Mouse (Mus musculus): ENCODE results near the gene Fut2.

Gene Fut2

DNA sequence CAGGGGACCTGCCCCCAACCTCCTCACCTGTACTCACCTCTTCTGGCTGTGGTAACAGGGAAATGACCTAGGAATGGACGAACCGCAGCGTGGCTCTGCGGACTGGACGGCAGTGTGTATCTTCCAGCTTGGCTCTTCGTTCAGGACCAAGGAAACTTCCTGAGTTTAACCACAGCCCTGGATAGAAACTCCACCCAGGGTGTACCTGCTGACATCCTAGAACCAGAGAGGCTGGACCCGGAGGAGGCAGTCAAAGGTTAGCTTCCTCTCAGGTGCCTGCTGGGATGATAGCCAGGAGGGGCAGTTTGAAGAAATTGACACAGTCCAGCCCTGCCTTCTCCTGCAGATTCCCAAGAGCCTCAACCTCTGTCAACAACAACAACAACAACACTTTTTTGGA lies at the start of gene Fut2:
Fut2 (minus strand) TSS at position 234 of the 400 bp plus-strand sequence.
- DNase-seq, result no peak

DNA sequence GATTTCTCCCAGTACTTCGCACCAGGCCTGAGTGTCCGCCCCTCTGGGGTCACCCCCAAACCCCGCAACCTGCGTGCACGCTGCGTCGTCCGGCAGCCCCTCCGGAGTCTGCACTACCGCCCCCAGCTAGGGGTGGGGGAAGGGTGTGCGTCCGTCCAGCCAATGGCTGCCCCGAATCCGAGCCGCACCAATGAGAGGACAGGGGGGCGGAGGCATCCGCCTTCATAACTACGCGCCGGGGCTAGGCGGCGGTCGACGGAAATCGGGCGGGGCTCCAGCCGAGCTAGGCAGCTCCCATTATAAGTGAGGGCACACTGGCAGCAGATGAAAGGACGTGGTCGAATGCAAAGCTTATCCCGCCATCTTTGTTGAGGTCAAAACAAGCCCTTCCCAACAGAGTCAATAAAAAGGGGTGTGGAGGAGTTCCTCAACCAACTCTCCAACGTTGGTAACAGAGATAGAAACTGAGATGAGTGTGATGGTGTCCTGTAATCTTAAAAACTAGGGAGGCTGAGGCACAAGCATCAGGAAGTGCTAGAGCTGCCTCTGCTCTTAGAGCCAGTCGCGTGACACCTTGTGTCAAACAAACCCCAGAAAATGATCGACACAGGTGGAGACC lies 49.0 kb upstream of the Fut2 start, which contains the start of gene Rpl18:
Rpl18 (plus strand) TSS at position 368 of the 619 bp plus-strand sequence.
- peak; percentile 99 to 100 for DNase-seq

DNA sequence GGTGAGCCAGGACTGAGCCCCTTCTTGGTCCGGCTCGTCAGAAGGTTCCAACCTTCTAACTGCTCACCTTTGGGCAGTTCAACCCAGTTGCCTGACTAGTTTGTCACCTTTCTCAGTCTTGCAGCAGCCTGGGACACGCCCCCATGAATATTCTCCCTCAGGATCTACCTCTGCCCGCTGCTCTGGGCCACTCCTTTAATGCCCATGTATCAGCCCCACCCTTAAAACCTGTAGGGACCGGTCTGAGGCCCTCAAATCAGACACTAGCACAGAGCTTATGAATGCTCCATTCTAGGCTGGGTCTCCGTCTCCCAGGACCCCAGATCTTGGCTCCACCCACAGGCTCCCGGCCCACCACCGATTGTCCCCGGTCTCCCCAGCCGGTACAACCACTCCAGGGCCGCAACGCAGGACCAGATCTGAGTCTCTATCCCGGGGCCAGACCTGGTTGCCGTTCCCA lies 48.5 kb upstream of the Fut2 start:
- DNase-seq, result peak in 1 of 2 experiments; percentile 35

DNA sequence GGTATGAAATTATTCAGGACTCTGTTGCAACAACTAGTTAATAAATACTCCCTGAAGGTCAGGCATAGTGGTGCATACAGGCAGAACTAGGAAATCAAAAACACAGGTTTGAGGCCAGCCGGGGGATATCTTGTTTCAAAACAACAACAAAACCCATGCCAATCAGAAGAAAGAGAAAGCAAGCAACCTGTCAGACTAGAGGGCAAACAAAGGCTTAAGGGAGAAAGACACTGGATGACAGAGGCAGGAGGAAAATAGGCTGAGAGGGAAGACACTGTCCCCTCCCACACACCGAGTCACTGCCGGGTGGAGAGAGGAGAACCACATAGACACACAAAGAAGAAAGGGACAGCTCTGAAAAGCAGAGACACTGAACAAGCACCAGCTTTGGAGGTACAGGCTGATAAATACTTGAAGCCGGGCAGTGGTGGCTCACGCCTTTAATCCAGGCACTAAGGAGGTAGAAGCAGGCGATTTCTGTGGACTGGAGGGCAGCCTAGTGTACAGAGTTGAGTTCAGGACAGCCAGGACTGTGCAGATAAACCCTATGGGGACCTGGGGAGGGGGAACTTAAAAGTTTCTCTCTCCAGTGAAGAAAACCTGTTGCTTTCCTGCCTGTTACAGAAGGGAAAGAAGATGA lies 47.8 kb upstream of the Fut2 start:
- DNase-seq, result no peak

DNA sequence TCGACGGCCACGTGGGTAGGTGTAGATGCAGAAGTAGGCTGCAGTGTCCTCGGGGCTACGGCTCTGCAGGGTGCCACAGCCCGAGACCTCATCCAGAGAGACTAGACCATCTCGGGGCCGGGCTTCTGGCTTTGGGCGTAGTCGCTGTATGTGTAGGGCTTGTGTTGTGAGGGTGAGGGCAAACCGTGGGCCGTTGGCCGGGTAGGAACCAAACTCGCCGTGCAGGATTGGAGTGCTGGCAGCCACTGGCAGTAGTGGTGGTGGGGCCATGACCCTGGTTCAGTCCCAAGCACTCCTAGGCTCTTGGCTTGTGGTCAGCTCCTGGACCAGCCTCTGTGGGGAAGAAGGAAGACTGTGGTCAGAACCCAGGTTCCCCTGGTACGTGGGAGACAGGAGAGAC lies 47.2 kb upstream of the Fut2 start:
- DNase-seq, result peak in 1 of 2 experiments; percentile 26

DNA sequence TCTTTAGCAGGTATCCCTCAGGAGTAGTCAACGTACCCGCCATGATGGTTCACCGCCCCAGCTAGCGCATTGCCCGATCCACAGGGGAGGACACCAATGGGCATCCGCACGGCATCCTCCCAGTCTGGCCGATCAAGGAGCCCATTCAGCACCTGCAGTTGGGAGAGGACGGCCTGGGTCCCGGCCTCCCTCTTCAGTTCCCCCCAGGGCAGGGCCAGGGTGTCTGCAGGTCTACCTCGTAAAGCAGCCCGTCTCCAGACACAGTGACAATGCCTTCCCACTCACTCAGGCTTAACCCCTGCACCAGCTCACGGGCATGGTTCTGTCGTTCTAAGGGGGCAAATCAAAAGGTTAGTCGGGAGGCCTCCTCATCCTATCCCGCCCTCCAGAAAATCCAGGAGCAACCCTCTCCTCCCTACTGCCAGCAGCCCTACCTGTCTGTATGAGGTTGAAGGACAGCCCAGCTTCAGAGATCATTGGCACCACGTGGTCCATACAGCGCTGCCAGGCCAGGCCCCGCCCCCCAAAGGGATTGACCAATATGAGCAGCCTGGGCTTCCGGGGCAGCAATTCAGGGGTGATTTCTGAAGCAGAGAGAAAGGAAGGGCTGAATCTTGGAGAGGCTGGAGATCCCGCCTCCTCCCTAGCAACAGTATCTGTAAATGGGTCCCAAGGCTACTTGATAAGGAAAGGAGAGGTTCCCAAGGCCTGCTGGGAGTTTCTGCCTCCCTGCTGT lies 46.0 kb upstream of the Fut2 start:
- peak; percentile 49 to 62 for DNase-seq

DNA sequence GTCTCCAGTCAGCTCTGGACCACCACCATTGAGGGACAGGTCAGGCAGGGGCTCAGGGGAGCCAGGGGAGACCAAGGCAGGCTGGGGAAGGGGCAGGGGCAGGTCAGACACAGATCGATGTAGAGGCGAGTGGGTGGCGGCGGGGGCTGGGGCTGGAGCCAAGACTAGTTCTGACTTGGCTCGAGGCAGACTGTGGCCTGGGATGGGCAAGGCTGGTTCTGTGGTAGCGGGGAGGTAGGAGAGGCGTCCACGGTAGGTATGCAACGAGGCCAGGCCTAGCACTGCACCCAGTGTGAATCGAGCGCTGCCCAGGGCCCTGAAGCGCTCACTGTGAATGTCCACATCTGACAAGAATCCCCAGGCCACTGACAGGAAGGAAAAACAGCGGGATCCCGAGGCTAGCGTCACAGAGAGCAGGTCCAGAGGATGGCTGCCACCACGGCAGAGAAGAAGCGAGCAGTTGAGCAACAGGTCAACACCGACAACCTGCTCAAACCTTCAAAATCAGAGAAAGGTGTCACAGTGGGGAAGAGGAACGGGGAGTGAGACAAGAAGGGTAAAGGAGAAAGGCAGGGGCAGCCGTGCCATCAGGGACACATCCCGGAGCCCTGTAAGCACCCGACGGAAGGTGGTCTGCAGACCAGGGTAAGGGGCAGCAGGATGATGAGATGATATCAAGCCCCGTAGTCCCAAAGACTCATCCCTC lies 45.3 kb upstream of the Fut2 start:
- DNase-seq, result peak; percentile 38 to 39

DNA sequence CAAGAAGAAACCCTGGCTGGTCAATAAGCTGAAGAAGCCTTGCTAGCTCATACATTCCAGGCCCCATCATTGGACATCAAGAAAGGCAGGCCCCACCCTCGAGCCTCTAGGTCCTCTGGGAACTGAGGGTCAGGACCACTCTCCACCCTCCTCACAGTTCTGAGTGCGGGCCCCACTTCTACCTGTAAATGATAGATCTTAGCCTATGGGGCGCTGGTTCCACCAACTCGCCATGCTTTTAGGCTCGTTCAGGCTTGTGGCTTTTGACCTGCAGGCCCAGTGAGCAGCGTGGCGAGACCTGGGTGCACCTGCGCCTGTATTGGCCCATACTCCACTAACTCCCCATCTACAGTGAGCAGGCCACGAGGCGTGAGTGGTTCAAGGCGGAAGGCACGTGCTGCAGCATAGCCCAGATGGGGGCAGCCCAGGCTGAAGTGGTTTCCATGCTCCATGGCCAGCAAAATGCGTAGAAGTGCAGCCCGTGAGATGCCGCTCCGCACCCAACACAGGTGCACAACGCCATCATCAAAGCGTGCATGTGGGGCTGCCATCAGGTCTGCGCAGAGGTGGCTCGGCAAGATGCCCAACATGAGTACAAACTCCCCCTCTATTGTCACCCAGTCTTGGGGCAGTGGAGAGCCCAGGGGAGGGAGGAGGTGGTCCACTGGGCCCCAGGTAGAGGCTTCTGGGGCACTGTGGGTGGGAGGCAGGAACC lies 44.4 kb upstream of the Fut2 start:
- peak in 1 of 2 experiments; percentile 31 for DNase-seq

DNA sequence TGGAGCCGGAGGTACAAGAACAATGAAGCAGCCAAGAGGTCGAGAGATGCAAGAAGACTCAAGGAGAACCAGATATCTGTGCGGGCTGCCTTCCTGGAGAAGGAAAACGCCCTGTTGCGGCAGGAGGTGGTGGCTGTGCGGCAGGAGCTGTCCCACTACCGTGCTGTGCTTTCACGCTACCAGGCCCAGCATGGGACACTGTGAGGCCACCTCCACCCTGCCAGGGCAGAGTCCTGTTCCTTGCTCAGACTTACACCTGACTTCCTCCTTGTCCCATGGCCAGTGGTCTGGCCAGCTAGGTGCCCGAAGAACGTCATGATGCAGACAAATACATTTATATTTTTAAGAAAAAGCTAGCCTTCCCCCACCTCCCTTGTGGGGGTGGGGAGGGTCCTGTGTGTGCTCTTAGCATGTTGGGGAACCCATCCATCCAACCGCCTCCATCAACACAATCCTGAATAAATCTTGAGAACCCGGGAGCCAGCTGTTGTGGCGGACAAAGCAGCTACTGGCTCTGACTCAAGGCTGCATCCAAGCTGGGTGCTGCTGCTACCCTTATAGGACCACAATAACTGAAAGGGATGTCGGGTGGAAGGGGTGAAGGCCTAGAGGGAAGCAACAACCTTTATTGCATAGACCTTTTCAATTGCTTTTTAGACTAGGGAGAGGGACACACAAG lies 43.6 kb upstream of the Fut2 start:
- peak in 1 of 2 experiments; percentile 42 for DNase-seq

DNA sequence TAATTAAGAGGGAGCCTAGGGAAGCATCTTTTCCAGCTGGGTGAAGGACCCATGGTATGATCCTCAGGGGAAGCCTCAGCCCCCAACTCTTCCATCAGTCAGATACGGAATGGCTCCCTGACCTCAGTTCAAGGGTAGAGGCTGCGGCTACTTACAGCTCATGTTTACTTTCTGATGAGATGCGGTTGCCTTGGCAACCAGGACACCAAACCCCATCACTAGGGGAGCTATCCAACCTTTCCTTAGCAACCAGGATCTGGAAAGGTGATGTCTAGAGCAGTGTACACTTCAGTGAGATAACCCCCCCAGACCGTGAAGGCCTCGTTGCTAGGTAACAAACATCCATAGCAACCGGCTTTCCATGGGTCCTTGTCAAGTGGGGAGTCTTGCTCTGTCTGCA lies 42.8 kb upstream of the Fut2 start:
- DNase-seq, result peak; percentile 42 to 56

DNA sequence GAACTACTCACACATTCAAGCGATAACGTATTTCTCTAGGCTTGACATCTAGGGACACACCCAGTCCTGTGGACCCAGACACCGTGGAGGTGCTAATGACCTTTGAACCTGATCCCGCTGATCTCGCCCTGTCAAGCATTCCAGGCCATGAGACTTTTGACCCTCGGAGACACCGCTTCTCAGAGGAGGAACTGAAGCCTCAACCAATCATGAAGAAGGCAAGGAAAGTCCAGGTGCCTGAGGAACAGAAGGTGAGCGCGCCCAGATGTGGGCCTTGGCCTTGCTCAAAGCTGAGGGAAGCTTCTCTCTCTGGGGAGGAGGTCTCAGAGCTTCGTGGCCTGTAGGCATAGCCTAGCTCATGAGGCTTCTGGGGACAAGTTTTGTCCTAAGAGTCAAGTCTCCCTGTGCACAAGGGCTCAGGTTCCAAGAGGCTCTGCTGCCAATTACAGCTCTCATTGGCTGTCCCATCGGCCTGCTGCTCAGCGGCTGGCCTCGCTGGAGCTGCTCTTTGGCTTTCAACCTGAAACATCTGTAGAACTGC lies 42.1 kb upstream of the Fut2 start:
- DNase-seq, result peak; percentile 26 to 46

DNA sequence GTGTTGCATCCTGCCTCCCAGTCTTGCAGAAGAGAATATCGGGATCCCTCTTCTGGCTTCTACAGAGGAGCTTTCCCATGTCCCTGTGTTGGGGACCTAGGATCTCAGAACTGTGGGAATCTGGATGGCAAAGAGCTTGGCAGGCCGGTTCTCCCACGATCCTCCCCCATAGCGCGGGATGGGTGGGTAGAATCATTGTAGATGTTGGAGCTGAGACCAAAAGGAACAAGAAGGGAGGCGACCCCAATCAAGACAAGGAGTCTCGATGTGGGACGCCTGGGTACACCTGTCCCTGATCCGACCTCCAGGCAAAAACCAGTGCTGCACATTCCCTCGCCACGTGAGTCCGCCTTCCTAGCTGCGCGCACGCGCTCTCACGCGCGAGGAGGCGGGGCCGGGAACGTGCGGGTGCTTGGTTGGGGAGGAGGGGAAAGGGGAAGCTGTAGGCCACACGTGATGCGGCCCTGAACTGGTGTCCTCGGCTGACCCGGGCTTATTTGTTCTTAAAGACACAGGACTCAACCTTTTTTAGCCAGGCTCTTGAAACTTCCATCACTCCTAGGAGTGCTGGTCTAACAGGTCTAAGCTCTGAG lies 41.3 kb upstream of the Fut2 start:
- DNase-seq, result peak; percentile 97

DNA sequence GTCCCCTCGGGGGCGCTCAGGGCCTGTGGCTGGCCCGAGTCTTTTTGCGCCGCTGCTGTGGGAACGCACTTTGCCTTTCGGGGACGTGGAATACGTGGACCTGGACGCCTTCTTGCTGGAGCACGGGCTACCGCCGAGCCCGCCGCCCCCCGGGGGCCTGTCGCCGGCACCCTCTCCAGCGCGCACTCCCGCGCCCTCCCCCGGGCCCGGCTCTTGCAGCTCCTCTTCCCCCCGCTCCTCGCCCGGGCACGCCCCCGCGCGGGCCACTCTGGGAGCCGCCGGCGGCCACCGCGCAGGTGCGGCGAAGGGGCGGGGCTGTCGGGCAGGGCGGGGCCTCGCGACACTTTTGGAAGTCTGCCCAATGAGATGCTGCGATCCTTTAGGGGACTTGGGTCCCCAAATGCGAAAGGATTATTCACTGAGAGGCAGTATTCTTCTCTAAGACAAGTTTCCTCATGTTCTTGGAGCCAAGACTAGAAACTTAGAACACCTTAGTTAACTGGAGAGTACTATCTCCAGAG lies 40.6 kb upstream of the Fut2 start:
- DNase-seq, result peak; percentile 93 to 94

DNA sequence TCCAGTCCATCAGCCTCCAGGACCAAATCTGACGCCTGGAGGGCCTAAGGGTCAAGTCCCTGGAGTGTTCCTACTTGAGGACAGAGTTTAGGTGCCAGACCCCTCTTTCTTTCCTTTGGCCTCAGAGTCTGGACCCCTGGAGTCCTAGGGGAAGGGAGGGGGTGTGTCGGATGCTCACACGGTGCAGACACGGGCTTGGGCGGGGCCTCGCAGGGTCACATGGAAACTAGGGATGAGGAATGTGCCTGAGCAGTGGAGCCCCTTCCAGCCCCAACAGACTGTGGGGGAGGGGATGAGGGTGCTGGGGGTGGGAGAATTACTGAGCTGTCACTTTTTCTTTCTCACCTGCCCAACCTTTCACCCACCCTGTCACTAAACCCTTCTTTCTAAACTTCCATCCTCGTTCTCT lies 39.7 kb upstream of the Fut2 start:
- DNase-seq, result peak; percentile 82 to 87

DNA sequence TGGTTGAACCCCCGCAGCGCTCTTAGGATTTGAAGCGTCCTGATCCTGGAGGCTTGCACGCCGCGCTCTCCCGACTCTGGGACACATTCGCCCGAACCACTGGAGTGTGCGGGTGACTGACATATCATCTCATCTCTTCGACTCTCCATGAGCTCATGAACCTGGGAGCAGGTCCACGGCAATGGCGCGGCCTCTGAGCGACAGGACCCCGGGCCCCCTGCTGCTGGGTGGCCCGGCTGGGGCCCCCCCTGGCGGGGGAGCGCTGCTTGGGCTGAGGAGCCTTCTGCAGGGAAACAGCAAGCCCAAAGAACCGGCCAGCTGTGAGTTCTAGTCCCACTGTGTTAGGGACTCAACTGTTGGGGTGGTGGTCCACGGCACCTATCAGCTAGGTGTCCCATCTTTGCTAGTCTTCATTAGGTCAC lies 39.3 kb upstream of the Fut2 start:
- DNase-seq, result no peak

DNA sequence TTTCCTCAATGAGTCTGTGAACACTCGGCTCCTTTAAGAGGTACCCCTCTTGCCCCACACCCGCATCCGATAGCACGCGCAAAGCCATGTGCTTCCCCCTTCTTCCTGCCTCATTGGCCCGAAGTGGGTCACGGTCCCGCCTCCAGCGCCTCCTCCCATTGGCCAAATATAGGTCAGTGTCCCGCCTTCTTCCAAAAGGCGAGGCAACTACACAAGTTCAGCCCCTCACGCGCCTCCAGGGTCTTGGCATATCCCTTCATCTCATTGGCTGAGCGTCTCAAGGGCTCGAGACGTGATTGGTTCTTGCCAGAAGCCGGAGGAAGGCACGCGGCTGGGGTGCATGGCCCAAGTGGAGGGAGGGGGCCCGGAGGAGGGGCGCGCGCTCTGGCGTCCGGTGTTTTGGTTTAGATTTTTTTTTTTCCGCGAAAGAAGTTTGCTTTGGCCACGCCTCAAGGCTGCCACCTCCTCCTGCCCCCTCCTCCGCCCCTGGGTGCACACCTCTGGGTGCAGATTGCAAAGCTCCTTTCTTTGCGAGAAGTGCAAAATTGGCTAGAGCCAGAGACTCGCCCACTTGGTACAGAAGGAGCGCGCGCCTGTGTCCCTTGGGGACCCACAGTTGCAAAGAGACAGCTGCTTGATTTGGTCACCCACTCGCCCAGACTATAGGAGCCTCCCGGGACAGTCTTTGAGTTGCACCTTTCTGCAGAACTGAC lies 38.7 kb upstream of the Fut2 start, which contains the start of gene Dbp:
Dbp (plus strand) TSS at position 359 of the 713 bp plus-strand sequence.
- peak; percentile 98 to 99 for DNase-seq

DNA sequence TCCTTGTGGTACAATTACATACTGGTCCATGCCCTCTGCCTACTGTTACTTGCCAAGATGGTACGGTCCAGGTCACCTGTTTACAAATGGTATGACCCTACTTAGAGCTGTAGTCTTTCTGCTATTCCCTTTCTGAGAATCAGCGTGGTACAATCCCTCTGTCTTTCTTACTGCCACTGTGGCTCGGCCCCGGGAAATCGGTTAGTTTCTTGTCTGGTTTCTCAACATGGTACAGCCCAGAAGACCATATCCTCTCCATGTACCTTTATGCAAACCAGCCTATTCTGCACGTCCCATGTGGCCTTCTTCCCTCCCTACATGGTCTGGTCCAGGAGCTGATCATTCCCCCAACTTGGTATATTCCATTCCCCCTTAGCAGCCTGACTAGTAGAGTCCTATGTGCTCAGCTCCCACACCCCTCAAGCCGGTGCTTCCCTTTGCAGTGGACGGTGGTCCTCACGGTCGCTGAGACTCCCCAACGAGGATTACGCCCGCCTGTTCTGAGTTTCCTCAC lies 37.9 kb upstream of the Fut2 start:
- DNase-seq, result peak; percentile 83 to 86

DNA sequence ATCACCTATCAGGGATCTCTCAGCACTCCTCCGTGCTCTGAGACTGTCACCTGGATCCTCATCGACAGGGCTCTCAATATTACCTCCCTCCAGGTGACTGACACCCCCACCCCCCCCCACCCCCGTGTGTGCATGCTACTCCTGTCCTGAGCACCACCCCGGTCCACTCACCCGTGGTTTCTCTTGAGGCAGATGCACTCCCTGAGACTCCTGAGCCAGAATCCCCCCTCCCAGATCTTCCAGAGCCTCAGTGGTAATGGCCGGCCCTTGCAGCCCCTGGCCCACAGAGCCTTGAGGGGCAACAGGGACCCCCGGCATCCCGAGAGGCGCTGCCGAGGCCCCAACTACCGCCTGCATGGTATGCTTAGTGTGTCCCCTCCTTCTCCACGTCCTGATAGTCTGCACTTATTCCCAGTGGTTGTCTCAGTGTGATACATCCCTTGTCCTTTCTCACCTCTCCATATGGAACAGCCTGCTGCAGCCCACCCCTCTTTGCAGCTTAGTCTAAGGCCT lies 37.4 kb upstream of the Fut2 start:
- DNase-seq, result peak in 1 of 2 experiments; percentile 52

DNA sequence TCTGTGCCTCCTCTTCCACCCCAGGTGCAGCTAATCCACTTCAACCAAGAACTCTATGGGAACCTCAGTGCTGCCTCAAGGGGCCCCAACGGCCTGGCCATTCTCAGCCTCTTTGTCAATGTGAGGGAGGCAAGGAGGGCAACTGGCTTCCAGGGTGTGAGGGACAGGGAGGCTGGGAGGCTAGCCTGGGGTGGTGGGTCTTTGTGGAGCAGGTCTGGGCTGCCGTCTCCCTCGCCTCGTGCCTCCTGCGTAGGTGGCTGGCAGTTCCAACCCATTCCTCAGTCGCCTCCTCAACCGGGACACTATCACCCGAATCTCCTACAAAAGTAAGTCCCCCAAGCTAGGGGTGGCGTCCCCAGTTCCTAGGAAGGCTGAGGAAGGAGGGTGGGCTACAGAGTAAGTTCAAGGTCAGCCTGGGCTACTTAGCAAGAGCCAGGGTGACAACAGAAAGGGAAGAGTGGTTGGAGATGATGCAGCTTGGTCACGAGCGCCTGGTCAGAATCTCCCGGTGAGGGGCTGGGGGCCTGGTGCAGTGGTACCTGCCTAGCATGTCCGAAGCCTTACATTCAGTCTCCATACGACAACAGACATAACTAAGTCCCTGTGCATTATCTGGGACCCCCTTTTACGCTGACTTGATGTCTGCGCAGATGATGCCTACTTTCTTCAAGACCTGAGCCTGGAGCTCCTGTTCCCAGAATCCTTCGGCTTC lies 36.8 kb upstream of the Fut2 start:
- peak in 1 of 2 experiments; percentile 20 for DNase-seq
